ENCODE assay signal across 8 mouse cellular contexts in genomic region chr4:117912685-117913273, GRCm38 (mm10). TPM values are rescaled to one million over a fixed set of nuclear protein-coding genes. Genes with fewer than 3 reads are reported as not detected.
DNase-seq lines count a peak whose midpoint lies in the region; ATAC-seq and TF ChIP-seq lines count a peak whose summit lies in the region.

No protein-coding gene starts in this region.

- peaks cover 29% of the 10 kb centered on the region for H3K4me1 ChIP-seq in liver, embryonic 11.5 days (replicated peaks; ENCODE audit: control insufficient read depth, insufficient read depth, low read length)
- H3K4me1 ChIP-seq in liver, postnatal 0 days (ENCODE audit: insufficient read depth): peaks cover 28% of the 10 kb centered on the region
- peaks cover 44% of the 10 kb centered on the region for H3K4me1 ChIP-seq in embryonic facial prominence, embryonic 13.5 days
- H3K4me1 ChIP-seq in intestine, embryonic 16.5 days (ENCODE audit: control insufficient read depth, insufficient read depth, low read length): peaks cover 27% of the 10 kb centered on the region
- peaks cover 21% of the 10 kb centered on the region for H3K4me1 ChIP-seq in olfactory bulb, adult 2 months (ENCODE audit: control insufficient read depth, insufficient read depth, low read length)

- TF ChIP-seq POLR2A in olfactory bulb, adult 2 months (IDR thresholded peaks at IDR 0.05; ENCODE audit: insufficient read depth, low read depth, low read length): no peak

- H3K27ac ChIP-seq in liver, embryonic 11.5 days (ENCODE audit: low read depth, low read length): no peak overlapping the region
- no peak overlapping the region for H3K27ac ChIP-seq in liver, postnatal 0 days (ENCODE audit: low read depth)
- H3K27ac ChIP-seq in embryonic facial prominence, embryonic 13.5 days: no peak overlapping the region
- H3K27ac ChIP-seq in intestine, embryonic 16.5 days (ENCODE audit: low read length): no peak overlapping the region
- H3K27ac ChIP-seq in olfactory bulb, adult 2 months (ENCODE audit: insufficient read depth, low read depth, low read length): peak overlapping the region; percentile 92

- H3K4me2 ChIP-seq in liver, embryonic 11.5 days: peak overlapping the region; percentile 99
- no peak overlapping the region for H3K4me2 ChIP-seq in liver, postnatal 0 days (ENCODE audit: low read depth, low read length)
- peak overlapping the region; percentile 100 for H3K4me2 ChIP-seq in embryonic facial prominence, embryonic 13.5 days
- H3K4me2 ChIP-seq in intestine, embryonic 16.5 days (ENCODE audit: low read depth, low read length): peak overlapping the region; percentile 99; the same call in 1 of the 2 replicates

- TF ChIP-seq EP300 in liver, postnatal 0 days (IDR thresholded peaks at IDR 0.05; ENCODE audit: low read depth): no peak

- H3K9ac ChIP-seq in liver, embryonic 11.5 days (ENCODE audit: low read depth, low read length): no peak overlapping the region
- no peak overlapping the region for H3K9ac ChIP-seq in liver, postnatal 0 days (replicated peaks)
- peak overlapping the region; percentile 84; the same call in 1 of the 2 replicates for H3K9ac ChIP-seq in embryonic facial prominence, embryonic 13.5 days
- no peak overlapping the region for H3K9ac ChIP-seq in intestine, embryonic 16.5 days (ENCODE audit: low read depth, low read length)

- peaks cover 17% of the 10 kb centered on the region; the same call in 1 of the 2 replicates for H3K36me3 ChIP-seq in liver, embryonic 11.5 days (ENCODE audit: control insufficient read depth, insufficient read depth, low read length)
- peaks cover 4% of the 10 kb centered on the region for H3K36me3 ChIP-seq in liver, postnatal 0 days (replicated peaks; ENCODE audit: insufficient read depth, low read length)
- peaks cover 37% of the 10 kb centered on the region for H3K36me3 ChIP-seq in embryonic facial prominence, embryonic 13.5 days
- 0 out of 2 replicates have a peak, but pooled peaks cover 5% of the 10 kb centered on the region for H3K36me3 ChIP-seq in intestine, embryonic 16.5 days (ENCODE audit: control insufficient read depth, insufficient read depth, low read length)

- no peaks in the 10 kb centered on the region for H3K9me3 ChIP-seq in liver, embryonic 11.5 days (ENCODE audit: control insufficient read depth, low read length)
- no peaks in the 10 kb centered on the region for H3K9me3 ChIP-seq in liver, postnatal 0 days (ENCODE audit: low read length)
- no peaks in the 10 kb centered on the region for H3K9me3 ChIP-seq in embryonic facial prominence, embryonic 13.5 days
- no peaks in the 10 kb centered on the region for H3K9me3 ChIP-seq in intestine, embryonic 16.5 days (ENCODE audit: control insufficient read depth, low read length)

- no peaks in the 10 kb centered on the region for H3K27me3 ChIP-seq in liver, embryonic 11.5 days (replicated peaks; ENCODE audit: control insufficient read depth, insufficient read depth, low read length)
- H3K27me3 ChIP-seq in liver, postnatal 0 days (ENCODE audit: insufficient read depth, low read length): no peaks in the 10 kb centered on the region
- no peaks in the 10 kb centered on the region for H3K27me3 ChIP-seq in embryonic facial prominence, embryonic 13.5 days
- H3K27me3 ChIP-seq in intestine, embryonic 16.5 days (replicated peaks; ENCODE audit: control insufficient read depth, insufficient read depth, low read length): no peaks in the 10 kb centered on the region

- H3K4me3 ChIP-seq in liver, embryonic 11.5 days (ENCODE audit: low read depth, low read length): no peak overlapping the region
- H3K4me3 ChIP-seq in liver, postnatal 0 days (ENCODE audit: low read depth, low read length): no peak overlapping the region
- H3K4me3 ChIP-seq in embryonic facial prominence, embryonic 13.5 days: peak overlapping the region; percentile 66; the same call in 1 of the 2 replicates
- 0 out of 2 replicates have a peak overlapping the region, but pooled peaks have one; percentile 73 for H3K4me3 ChIP-seq in intestine, embryonic 16.5 days (ENCODE audit: low read length)
- H3K4me3 ChIP-seq in olfactory bulb, adult 2 months (ENCODE audit: insufficient read depth, low read depth, low read length): peak overlapping the region; percentile 81

- 71% methylated on average over 7 of the region's 7 CpGs for WGBS in liver, embryonic 11.5 days
- 77% methylated on average over 7 of the region's 7 CpGs for WGBS in liver, postnatal 0 days (ENCODE audit: insufficient replicate concordance)
- WGBS in embryonic facial prominence, embryonic 13.5 days: 38% methylated on average over 7 of the region's 7 CpGs
- WGBS in intestine, embryonic 16.5 days: 57% methylated on average over 7 of the region's 7 CpGs
- WGBS in olfactory bulb, adult 2 months: 17% methylated on average over 7 of the region's 7 CpGs

- DNase-seq in liver, embryonic 11.5 days (ENCODE audit: low spot score): no peak
- no peak for DNase-seq in liver, postnatal 0 days
- DNase-seq in spleen, postnatal 4 days (ENCODE audit: low spot score in 2 of 2): no peak
- DNase-seq in gastrocnemius, adult 18-20 months (ENCODE audit: low spot score): no peak
- no peak for DNase-seq in kidney, adult 9 months

- no peak for TF ChIP-seq CTCF in liver, postnatal 0 days (IDR thresholded peaks at IDR 0.05; ENCODE audit: low read depth)
- TF ChIP-seq CTCF in olfactory bulb, adult 2 months (IDR thresholded peaks at IDR 0.05; ENCODE audit: insufficient read depth, low read depth, low read length): no peak

- no peak for ATAC-seq in liver, embryonic 11.5 days (replicated peaks; ENCODE audit: low FRiP score)
- ATAC-seq in liver, postnatal 0 days: no peak
- ATAC-seq in embryonic facial prominence, embryonic 13.5 days (ENCODE audit: insufficient number of reproducible peaks, insufficient read depth, low FRiP score, low TSS enrichment, low read depth): no peak
- ATAC-seq in intestine, embryonic 16.5 days: no peak

RNA-seq across cellular contexts. Expression of gene Ipo13, which starts 2.0 kb away (rescaled TPM):
- 42.7 and 44.2 TPM in 2 replicates for polyA plus RNA-seq in liver, embryonic 11.5 days (2014; fragmentation: Nextera tagmentation; extraction: Ambion mirVana)
- 7.5 and 7.7 TPM in 2 replicates for polyA plus RNA-seq in liver, postnatal 0 days (2015; fragmentation: Nextera tagmentation; extraction: Ambion mirVana)
- 46.0 and 47.3 TPM in 2 replicates for polyA plus RNA-seq in embryonic facial prominence, embryonic 13.5 days (2015; fragmentation: Nextera tagmentation; extraction: Ambion mirVana)
- 31.1 and 37.4 TPM in 2 replicates for polyA plus RNA-seq in intestine, embryonic 16.5 days (2015; fragmentation: Nextera tagmentation; extraction: Ambion mirVana)
- 213 TPM in 1 of 2 replicates, not detected in the other for polyA plus RNA-seq in olfactory bulb, adult 2 months (2012; ENCODE audit: insufficient read depth, insufficient read length, low replicate concordance, missing spikeins)
- total RNA-seq in gastrocnemius, adult 18-20 months (2021): 100 to 1,000 TPM; 262 to 289 TPM

RNA-seq across cellular contexts. Expression of gene Artn, which starts 16.8 kb away (rescaled TPM):
- 0.74 and 1.2 TPM in 2 replicates for polyA plus RNA-seq in liver, embryonic 11.5 days (2014; fragmentation: Nextera tagmentation; extraction: Ambion mirVana)
- polyA plus RNA-seq in liver, postnatal 0 days (2015; fragmentation: Nextera tagmentation; extraction: Ambion mirVana): 0.88 TPM in 2 replicates
- polyA plus RNA-seq in embryonic facial prominence, embryonic 13.5 days (2015; fragmentation: Nextera tagmentation; extraction: Ambion mirVana): 3.1 and 3.6 TPM in 2 replicates
- polyA plus RNA-seq in intestine, embryonic 16.5 days (2015; fragmentation: Nextera tagmentation; extraction: Ambion mirVana): 3.7 and 5.2 TPM in 2 replicates
- not detected in 2 replicates for polyA plus RNA-seq in olfactory bulb, adult 2 months (2012; ENCODE audit: insufficient read depth, insufficient read length, low replicate concordance, missing spikeins)
- total RNA-seq in gastrocnemius, adult 18-20 months (2021): under 1 TPM; 0.19 to 0.27 TPM

RNA-seq across cellular contexts. Expression of gene Dph2, which starts 20.9 kb away (rescaled TPM):
- 21.9 and 23.1 TPM in 2 replicates for polyA plus RNA-seq in liver, embryonic 11.5 days (2014; fragmentation: Nextera tagmentation; extraction: Ambion mirVana)
- polyA plus RNA-seq in liver, postnatal 0 days (2015; fragmentation: Nextera tagmentation; extraction: Ambion mirVana): 3.5 and 4.5 TPM in 2 replicates
- polyA plus RNA-seq in embryonic facial prominence, embryonic 13.5 days (2015; fragmentation: Nextera tagmentation; extraction: Ambion mirVana): 19.2 and 20.2 TPM in 2 replicates
- 17.1 and 19.4 TPM in 2 replicates for polyA plus RNA-seq in intestine, embryonic 16.5 days (2015; fragmentation: Nextera tagmentation; extraction: Ambion mirVana)
- polyA plus RNA-seq in olfactory bulb, adult 2 months (2012; ENCODE audit: insufficient read depth, insufficient read length, low replicate concordance, missing spikeins): not detected in 2 replicates
- total RNA-seq in gastrocnemius, adult 18-20 months (2021): 1 to 10 TPM; 3.1 to 3.2 TPM

RNA-seq across cellular contexts. Expression of gene Atp6v0b, which starts 25.6 kb away (rescaled TPM):
- polyA plus RNA-seq in liver, embryonic 11.5 days (2014; fragmentation: Nextera tagmentation; extraction: Ambion mirVana): 212 and 229 TPM in 2 replicates
- polyA plus RNA-seq in liver, postnatal 0 days (2015; fragmentation: Nextera tagmentation; extraction: Ambion mirVana): 149 and 164 TPM in 2 replicates
- polyA plus RNA-seq in embryonic facial prominence, embryonic 13.5 days (2015; fragmentation: Nextera tagmentation; extraction: Ambion mirVana): 183 and 186 TPM in 2 replicates
- polyA plus RNA-seq in intestine, embryonic 16.5 days (2015; fragmentation: Nextera tagmentation; extraction: Ambion mirVana): 345 and 371 TPM in 2 replicates
- polyA plus RNA-seq in olfactory bulb, adult 2 months (2012; ENCODE audit: insufficient read depth, insufficient read length, low replicate concordance, missing spikeins): not detected in 2 replicates
- total RNA-seq in gastrocnemius, adult 18-20 months (2021): 10 to 100 TPM; 82.2 to 83.6 TPM

RNA-seq across cellular contexts. Expression of gene B4galt2, which starts 29.5 kb away (rescaled TPM):
- 9.3 and 10.5 TPM in 2 replicates for polyA plus RNA-seq in liver, embryonic 11.5 days (2014; fragmentation: Nextera tagmentation; extraction: Ambion mirVana)
- 0.63 and 0.67 TPM in 2 replicates for polyA plus RNA-seq in liver, postnatal 0 days (2015; fragmentation: Nextera tagmentation; extraction: Ambion mirVana)
- 33.8 and 38.7 TPM in 2 replicates for polyA plus RNA-seq in embryonic facial prominence, embryonic 13.5 days (2015; fragmentation: Nextera tagmentation; extraction: Ambion mirVana)
- 10.5 and 11.1 TPM in 2 replicates for polyA plus RNA-seq in intestine, embryonic 16.5 days (2015; fragmentation: Nextera tagmentation; extraction: Ambion mirVana)
- polyA plus RNA-seq in olfactory bulb, adult 2 months (2012; ENCODE audit: insufficient read depth, insufficient read length, low replicate concordance, missing spikeins): not detected in 2 replicates
- 1 to 10 TPM; 1.8 to 2.0 TPM for total RNA-seq in gastrocnemius, adult 18-20 months (2021)

Comparison
In these comparisons a context has a peak if more than half of its experiments do, and no peak if none do; other contexts are left out.
1. H3K4me3 ChIP-seq: peak in embryonic facial prominence, embryonic 13.5 days (single experiment), intestine, embryonic 16.5 days (single experiment) and olfactory bulb, adult 2 months (single experiment); none in liver, embryonic 11.5 days (single experiment) and liver, postnatal 0 days (single experiment).